Mouse (Mus musculus): ENCODE measurements around the gene Hmcn2.
A peak's percentile ranks its signal among the peaks of the same experiment; 100 is the strongest.

Gene Hmcn2

DNA sequence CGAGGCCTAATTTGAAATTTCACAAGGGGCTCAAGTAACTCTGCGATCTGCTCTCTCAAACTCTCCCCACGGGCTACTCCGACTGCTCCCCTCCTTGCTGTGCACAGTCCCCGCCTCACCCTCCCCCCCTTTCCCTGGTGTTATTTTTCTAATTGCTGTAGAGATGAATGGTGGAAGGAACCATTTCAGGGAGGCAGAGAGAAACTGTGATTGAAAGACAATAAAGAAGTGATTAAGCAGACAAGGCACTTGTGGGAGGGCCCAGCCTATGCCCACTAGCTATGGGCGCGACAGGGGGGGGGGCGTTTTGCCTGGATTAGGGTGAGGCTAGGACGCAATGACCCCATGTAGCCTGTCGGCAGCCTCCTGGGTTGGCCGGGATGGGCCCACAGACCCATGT lies 179.0 kb downstream of the Hmcn2 start:
- no peak for DNase-seq

DNA sequence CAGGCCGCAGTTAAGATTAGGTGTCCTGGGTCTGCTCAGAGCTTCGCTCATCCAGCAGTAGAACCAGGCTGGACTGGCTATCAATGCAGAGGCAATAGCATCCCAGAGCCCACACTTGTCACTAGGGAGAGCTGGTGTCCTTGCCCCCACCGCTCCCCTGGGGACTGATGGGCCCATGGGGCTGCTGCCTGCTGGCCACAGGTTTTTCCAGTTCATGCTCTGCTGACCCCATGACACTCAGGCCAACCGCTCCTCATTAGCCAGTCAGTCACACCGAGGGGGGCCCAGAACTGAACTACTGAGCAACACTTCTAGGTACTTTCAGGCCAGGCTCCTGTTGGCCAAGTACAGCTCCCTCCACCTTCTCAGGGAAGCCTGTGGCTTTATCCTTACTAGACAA lies 180.1 kb downstream of the Hmcn2 start:
- no peak for DNase-seq

DNA sequence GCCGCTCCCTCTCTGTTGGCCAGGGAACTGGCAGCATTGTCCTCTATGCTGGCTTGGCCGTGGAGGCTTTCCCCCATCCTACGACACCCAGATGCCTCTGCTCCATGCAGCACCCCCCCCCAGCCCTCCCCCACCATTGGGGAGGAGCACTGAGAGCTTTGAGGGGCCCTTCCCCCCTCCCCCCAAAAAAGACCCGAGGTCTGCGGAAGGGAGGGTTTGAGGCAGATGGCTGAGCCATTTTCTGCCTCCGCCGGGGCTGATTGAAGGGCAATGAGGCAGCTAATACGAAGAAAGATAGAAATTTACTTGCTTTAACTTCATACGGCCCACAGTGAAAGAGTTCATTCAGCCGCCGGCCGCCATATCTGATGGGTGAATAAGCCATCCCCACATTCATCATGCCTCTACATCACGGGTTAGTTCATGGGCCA lies 180.8 kb downstream of the Hmcn2 start:
- DNase-seq, result no peak

DNA sequence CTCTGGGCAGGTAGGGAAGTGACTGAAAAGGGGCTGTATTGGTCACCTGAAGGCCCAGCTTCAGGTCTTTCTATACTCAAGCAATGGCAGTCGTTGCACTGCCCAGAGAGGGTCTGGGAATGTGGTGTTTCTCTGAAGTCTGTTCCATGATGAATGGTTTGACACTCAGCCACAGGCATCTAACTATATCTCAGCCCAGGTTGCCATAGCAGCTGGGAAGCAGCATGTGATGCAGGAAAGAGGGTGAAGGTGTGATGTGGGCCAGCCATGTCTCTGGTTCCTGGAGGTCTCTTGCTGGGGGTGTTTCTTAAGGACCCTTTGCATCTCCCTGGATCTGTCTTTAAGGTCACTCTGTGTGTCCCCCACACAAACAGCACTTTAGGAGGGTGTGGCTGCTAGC lies 181.9 kb downstream of the Hmcn2 start:
- DNase-seq, result no peak

DNA sequence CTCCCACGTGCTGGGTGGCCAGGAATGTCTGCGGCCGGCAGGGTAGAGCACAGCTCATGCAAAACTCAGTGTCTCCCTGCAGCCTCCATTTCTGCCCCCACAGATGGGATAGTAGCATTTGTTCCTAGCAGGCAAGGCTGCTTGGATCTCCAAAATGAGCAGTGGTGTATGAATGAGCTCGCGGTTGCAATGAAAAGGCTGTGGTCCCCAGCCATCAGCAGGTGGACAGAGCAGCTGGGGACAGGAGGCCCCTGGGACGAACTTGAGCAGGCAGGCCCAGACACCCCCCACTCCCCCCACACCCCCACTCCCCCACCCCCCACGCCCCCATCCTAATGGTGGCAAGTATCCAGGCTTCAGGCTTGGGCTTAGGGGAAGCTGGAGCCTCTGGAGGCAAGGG lies 182.9 kb downstream of the Hmcn2 start:
- DNase-seq, result no peak

DNA sequence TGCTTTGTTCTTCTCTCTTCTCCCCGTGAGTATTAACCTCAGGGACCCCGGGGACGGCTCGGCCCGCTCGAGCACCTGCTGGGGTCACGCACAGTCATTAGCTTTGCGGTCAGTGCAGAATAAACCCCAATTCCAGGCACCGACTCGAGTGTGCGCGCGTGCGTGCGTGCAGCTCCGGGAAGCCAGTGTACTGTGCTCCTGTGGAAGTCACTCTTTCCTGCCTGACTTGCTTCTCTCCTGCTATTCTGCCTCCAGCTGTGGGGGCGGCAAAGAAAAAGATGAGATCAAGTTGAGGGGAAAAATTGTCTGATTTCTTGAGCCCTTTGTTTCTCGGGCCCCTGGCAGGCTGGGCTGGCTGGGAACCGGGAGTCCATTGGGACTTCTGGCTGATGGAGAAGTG lies 183.4 kb downstream of the Hmcn2 start:
- DNase-seq, result no peak

DNA sequence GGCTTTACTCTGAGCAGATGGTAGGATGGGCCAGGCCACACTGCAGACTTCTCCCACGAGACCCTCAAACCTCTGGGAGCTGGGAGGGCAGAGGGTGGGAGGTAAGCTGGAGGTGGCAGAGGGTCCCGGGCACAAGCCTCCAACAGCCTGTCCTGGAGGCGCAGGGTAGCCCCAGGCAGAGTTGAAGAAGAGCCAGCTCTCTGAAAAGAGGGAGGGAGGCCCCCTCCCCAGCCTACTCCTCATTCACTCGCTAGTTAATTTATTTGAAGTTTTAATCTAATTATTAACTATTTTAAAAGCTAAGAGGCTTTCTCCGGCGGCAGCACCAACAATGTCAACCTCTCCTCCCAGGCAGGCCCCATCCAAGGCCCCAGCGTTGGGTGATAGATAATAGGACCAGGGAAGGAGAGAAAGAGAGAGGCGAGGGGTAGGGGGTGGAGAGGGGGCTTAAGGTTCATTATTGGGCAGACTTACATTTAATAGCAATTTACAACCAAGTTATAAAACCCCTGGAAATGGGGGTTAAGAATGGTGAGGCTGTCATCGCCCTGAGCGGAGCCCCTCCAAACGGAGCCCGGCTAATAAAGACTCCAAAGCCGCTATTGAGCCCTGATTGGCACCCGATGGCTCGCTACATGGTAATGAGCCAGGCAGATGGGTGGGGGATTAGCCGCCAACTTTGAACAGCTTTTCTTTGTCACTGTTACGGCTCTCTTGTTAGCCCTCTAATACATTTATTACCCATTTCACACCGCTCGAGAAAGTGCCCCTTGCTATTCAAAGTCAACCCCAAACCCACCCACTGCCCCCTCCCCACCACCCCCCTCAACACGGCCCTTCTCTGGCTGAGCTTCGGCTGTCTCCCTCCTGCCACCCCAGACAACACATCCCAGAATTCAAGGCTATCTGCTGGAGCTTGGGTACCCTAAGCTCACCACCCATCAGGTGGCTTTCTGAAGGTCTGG lies 185.4 kb downstream of the Hmcn2 start:
- no peak for DNase-seq

DNA sequence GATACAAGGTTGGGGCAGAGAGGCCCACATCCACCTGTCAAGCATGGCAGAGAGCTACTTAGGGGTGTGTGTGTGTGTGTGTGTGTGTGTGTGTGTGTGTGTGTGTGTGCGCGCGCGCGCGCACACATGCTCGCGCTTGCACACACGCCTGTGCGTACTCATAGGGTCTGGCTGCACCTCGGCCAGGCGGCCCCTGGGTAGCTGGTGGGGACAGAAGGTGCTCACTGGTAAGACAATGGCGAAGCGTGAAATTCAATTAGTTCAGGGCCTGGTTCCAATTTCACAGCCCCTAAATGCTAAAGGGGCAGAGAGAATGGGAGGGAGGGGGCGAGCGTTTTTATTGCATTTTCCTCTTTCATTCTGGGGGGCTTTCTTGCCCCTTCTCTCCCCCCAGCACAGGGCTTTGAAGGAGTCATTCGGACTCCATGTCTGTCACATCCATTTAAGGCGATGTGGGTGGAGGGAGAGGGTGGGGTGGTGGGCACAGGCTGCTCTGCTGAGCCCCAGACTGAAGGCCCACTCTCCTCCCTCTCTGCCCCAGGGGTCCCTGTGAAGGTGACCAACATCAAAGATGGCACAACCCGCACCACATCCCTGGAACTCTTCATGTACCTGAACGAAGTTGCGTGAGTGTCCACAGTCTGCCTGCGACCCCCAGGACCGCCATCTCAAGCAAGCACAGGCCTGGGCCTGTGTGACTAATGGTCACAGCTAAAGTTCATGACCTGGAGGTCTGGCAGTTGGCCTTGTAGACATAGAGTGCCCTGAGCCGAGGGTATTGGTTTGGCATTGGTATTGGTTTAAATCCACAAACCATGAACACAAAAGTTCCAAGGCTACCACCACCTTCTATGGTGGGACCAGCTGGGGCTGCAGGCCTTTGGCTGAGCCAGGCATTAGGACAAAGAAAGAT lies 186.3 kb downstream of the Hmcn2 start:
- DNase-seq, result no peak

DNA sequence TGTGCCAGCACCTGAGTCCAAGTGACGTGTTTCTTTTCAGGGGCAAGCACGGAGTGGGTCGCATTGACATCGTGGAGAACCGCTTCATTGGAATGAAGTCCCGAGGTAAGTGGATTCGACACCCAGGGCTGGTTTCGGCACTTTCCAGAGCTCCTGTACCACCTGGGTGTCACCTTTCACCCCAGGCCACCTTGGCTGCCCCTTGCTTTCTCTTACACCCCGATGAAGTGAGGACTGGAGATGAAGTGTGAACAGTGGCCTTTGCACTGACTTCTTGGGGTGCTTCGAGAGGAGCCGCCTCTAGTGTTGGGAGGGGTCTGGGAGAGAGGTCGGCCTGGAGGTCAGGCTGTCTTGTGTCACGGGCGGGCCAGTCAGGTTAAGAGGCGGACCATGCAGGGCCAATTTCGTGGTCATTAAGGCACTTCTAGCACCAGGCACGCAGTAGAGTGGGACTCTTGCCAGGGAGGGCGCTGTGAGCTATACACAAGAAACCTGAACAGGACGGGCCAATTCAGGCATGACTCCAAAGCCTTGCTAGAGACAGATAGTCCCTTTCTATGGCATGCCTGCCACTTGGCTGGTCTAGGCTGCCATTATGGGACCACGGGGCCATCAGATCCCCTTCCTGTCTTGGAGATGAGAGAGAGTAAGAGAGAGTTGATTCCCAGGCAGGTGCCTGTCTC lies 187.4 kb downstream of the Hmcn2 start:
- DNase-seq, result peak; percentile 15

DNA sequence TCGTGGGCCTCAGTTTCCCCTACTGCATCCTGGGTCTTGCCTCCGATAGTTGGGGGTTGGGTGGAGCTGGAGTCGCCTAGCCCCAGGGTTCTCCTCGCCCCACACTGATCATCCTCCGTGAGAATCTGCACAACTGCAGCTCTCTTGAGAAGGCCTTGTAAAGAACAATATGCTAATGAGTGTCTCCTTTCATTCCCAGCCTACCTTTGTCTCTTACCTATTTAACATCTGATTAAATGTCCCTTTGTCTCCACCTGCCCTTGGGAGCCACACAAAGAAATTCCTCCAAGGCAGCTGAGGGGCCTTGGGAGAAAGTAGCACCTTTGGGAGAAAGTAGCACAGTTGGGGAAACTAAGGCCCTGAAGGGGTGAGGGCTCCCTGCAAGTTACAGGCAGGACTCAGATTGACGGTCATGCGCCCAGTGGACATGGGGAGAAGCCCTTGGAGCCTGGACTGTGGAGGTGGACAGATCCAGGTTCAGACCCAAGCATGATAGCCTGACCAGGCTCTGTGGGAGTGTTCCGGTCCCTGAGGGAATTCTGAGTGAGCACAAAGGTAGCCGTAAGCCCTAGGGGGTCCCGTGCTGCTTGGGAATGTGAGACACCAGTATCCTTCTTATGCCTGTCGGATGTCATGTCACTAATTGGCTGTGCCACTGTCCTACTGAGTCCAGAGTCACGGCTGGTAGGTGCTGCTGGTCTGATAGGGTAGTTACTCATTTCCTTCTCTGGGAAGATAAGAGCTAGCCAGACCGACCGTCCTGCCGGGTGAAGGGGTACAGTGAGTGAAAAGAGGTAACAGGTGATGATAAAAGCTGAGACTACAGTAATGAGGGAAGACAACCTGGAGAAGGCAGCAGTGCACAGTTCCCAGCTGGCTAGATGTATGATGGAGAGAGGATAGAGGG lies 188.7 kb downstream of the Hmcn2 start:
- DNase-seq, result no peak

DNA sequence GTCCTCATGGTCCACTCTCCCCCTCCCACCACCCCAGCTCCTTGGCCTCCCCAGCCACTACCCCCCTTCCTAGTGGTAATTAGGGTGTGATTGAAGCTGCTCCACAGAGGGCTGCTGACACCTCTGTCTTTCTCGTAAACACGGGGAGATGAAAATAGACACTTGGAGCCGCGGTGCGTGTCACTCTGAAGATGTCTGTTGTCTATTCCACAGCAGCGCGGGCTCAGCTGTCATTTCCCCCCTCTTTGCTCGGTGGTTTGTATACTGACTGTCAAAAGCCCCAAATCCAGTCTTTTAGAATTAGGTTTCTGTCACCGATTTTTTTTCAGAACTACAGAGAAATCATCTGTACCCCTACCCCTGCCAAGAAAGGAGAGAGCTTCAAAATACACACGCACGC lies 191.3 kb downstream of the Hmcn2 start:
- no peak for DNase-seq

DNA sequence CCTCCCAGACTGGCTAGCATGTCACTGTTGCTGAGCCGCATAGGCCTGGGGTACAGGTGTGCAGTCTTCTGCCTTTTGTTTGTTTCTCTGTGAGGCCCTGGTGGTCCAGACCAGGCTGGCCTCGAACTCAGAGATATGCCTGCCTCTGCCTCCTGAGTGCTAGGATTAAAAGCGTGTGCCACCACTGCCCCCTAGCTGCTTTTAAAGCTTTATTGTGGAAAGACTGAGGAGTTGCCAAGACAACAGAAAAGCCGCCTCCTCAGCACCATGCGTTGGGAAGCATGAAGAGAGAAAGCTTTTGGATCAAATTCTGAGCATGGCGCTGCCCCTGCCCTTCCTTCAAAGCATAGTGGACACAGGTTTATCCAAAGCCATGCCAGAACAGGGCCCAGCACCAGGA lies 194.6 kb downstream of the Hmcn2 start:
- DNase-seq, result no peak
